Mouse (Mus musculus): ENCODE measurements around the gene Ptpn21. TPM values are rescaled to one million over a fixed set of nuclear protein-coding genes. Genes with fewer than 3 reads are reported as not detected.

The Ptpn21 gene
- total and polyA plus RNA-seq, 3 experiments = 19.4 to 29.3 (median 29.1) TPM

DNA sequence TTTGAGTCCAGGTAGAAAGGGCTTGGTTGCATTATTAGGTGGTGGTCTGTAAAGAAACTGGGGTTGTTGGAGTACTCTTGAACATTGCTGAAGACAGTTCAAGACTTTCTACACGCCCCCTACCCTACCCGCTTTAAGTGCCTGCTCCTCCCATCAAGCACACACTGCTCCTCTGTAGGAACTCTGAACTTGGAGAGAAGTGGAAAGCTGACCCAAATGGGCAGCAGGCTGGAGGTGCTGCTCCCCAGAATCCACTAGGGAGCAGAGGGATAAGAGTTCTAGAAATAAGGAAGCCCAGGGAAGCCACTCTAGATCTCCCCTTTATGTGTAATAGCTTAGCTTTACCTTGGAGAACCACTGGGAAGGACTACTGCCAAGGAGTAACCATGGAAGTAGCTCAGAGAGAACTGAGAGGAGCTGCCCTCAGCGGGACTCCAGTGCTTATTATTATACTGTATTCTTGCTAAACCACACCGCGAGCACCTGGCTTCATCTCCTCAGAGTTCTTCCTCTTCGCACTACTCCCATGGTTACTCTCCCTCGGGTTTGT is 671 bp upstream of the Ptpn21 start:
- Histone ChIP-seq H3K9ac (ENCODE audit: low read depth, low read length) (peak overlapping the region; percentile 97), H3K4me1 (ENCODE audit: control insufficient read depth, insufficient read depth, low read length) (peaks cover 4% of the 10 kb centered on the region), H3K79me2 (replicated peaks; ENCODE audit: control insufficient read depth, insufficient read depth, low read length) (no peaks in the 10 kb centered on the region), H3K4me3 (peak overlapping the region; percentile 73), H3K36me3 (ENCODE audit: control insufficient read depth, insufficient read depth, low read length) (no peaks in the 10 kb centered on the region; the same call in 1 of the 2 replicates), H3K27ac (peak overlapping the region; percentile 95), H3K27me3 (ENCODE audit: control insufficient read depth, insufficient read depth, low read length) (no peaks in the 10 kb centered on the region)
- TF ChIP-seq CTCF (IDR thresholded peaks at IDR 0.05) (no peak), POLR2A (IDR thresholded peaks at IDR 0.05; ENCODE audit: insufficient read depth, low read depth, low read length) (no peak), EP300 (IDR thresholded peaks at IDR 0.05; ENCODE audit: insufficient read depth, low read depth, low read length) (no peak)
- peak; percentile 21 to 39 for DNase-seq
- intact Hi-C loops (cut with DNase I) = loop anchor here (5.0 kb wide), 1 partner anchor 184 kb away; the partner anchor contains the start of gene Ttc8
- WGBS = 12% methylated on average over 7 of the region's 7 CpGs

GRCm38 (mm10) chr12:98734880-98735801 is 2.1 kb downstream of the Ptpn21 start:
- WGBS = 11% methylated on average over 22 of the region's 22 CpGs
- Histone ChIP-seq H3K9ac (ENCODE audit: low read depth, low read length) (peak overlapping the region; percentile 40), H3K27ac (peak overlapping the region; percentile 74), H3K79me2 (replicated peaks; ENCODE audit: control insufficient read depth, insufficient read depth, low read length) (peaks cover 3% of the 10 kb centered on the region; the same call in 1 of the 2 replicates), H3K4me3 (peak overlapping the region; percentile 68), H3K36me3 (ENCODE audit: control insufficient read depth, insufficient read depth, low read length) (no peaks in the 10 kb centered on the region; the same call in 1 of the 2 replicates), H3K27me3 (ENCODE audit: control insufficient read depth, insufficient read depth, low read length) (no peaks in the 10 kb centered on the region), H3K4me1 (ENCODE audit: control insufficient read depth, insufficient read depth, low read length) (peaks cover 4% of the 10 kb centered on the region)
- intact Hi-C loops (cut with DNase I) = loop anchor here (5.0 kb wide), 1 partner anchor 187 kb away; the partner anchor contains the start of gene Ttc8
- TF ChIP-seq EP300 (IDR thresholded peaks at IDR 0.05; ENCODE audit: insufficient read depth, low read depth, low read length) (no peak), POLR2A (IDR thresholded peaks at IDR 0.05; ENCODE audit: insufficient read depth, low read depth, low read length) (no peak), CTCF (IDR thresholded peaks at IDR 0.05) (no peak)
- no peak for DNase-seq

GRCm38 (mm10) chr12:98734246-98734879 is 2.8 kb downstream of the Ptpn21 start:
- under 1% methylated on average over 30 of the region's 30 CpGs for WGBS
- Histone ChIP-seq H3K79me2 (replicated peaks; ENCODE audit: control insufficient read depth, insufficient read depth, low read length) (peaks cover 3% of the 10 kb centered on the region; the same call in 1 of the 2 replicates), H3K9ac (ENCODE audit: low read depth, low read length) (peak overlapping the region; percentile 87), H3K36me3 (ENCODE audit: control insufficient read depth, insufficient read depth, low read length) (no peaks in the 10 kb centered on the region; the same call in 1 of the 2 replicates), H3K27ac (peak overlapping the region; percentile 74), H3K27me3 (ENCODE audit: control insufficient read depth, insufficient read depth, low read length) (no peaks in the 10 kb centered on the region), H3K4me1 (ENCODE audit: control insufficient read depth, insufficient read depth, low read length) (peaks cover 4% of the 10 kb centered on the region), H3K4me3 (peak overlapping the region; percentile 68)
- intact Hi-C loops (cut with DNase I) = no loop called here
- peak; percentile 87 to 94 for DNase-seq
- TF ChIP-seq CTCF (IDR thresholded peaks at IDR 0.05) = peak; percentile 27
- TF ChIP-seq POLR2A (IDR thresholded peaks at IDR 0.05; ENCODE audit: insufficient read depth, low read depth, low read length) = peak; percentile 47; the same call in 1 of the 2 replicates
- peak; percentile 43; the same call in 1 of the 2 replicates for TF ChIP-seq EP300 (IDR thresholded peaks at IDR 0.05; ENCODE audit: insufficient read depth, low read depth, low read length)

GRCm38 (mm10) chr12:98733776-98734175 is 3.4 kb downstream of the Ptpn21 start:
- DNase-seq = no peak
- Histone ChIP-seq H3K9ac (ENCODE audit: low read depth, low read length) (no peak overlapping the region; the same call in 1 of the 2 replicates), H3K4me1 (ENCODE audit: control insufficient read depth, insufficient read depth, low read length) (peaks cover 4% of the 10 kb centered on the region), H3K27me3 (ENCODE audit: control insufficient read depth, insufficient read depth, low read length) (no peaks in the 10 kb centered on the region), H3K36me3 (ENCODE audit: control insufficient read depth, insufficient read depth, low read length) (no peaks in the 10 kb centered on the region; the same call in 1 of the 2 replicates), H3K4me3 (peak overlapping the region; percentile 68), H3K27ac (no peak overlapping the region; the same call in 1 of the 2 replicates), H3K79me2 (replicated peaks; ENCODE audit: control insufficient read depth, insufficient read depth, low read length) (peaks cover 3% of the 10 kb centered on the region; the same call in 1 of the 2 replicates)
- intact Hi-C loops (cut with DNase I) = no loop called here
- WGBS = 6% methylated on average over 12 of the region's 12 CpGs
- TF ChIP-seq POLR2A (IDR thresholded peaks at IDR 0.05; ENCODE audit: insufficient read depth, low read depth, low read length) (no peak), EP300 (IDR thresholded peaks at IDR 0.05; ENCODE audit: insufficient read depth, low read depth, low read length) (no peak), CTCF (IDR thresholded peaks at IDR 0.05) (no peak)

GRCm38 (mm10) chr12:98733165-98733564 is 4.0 kb downstream of the Ptpn21 start:
- Histone ChIP-seq H3K4me1 (ENCODE audit: control insufficient read depth, insufficient read depth, low read length) (peaks cover 4% of the 10 kb centered on the region), H3K27me3 (ENCODE audit: control insufficient read depth, insufficient read depth, low read length) (no peaks in the 10 kb centered on the region), H3K27ac (no peak overlapping the region), H3K36me3 (ENCODE audit: control insufficient read depth, insufficient read depth, low read length) (no peaks in the 10 kb centered on the region; the same call in 1 of the 2 replicates), H3K79me2 (replicated peaks; ENCODE audit: control insufficient read depth, insufficient read depth, low read length) (peaks cover 3% of the 10 kb centered on the region; the same call in 1 of the 2 replicates), H3K9ac (ENCODE audit: low read depth, low read length) (no peak overlapping the region), H3K4me3 (no peak overlapping the region)
- intact Hi-C loops (cut with DNase I) = no loop called here
- no peak for DNase-seq
- TF ChIP-seq EP300 (IDR thresholded peaks at IDR 0.05; ENCODE audit: insufficient read depth, low read depth, low read length) = no peak
- no peak for TF ChIP-seq CTCF (IDR thresholded peaks at IDR 0.05)
- TF ChIP-seq POLR2A (IDR thresholded peaks at IDR 0.05; ENCODE audit: insufficient read depth, low read depth, low read length) = no peak
- whole genome bisulfite sequencing = 51% methylated on average over 3 of the region's 3 CpGs
